Mouse (Mus musculus) mouse trophoblast stem cell (cell line): ENCODE measurements around the gene Rtbdn.

ENCODE experiments used
- in situ Hi-C, 2 experiments: fragments of 300-500 bp; cut with MseI, MboI; formaldehyde crosslinking; loops; 2 replicates in 1 of 2; 3 replicates in 1 of 2; pipeline ENCODE4 v1.15.1; 2025

Rtbdn gene

GRCm38 (mm10) chr8:84956768-84957167 lies 10.0 kb downstream of the Rtbdn start:
- in situ Hi-C loops: loop anchor here in 1 of 2 experiments (5.0 kb wide), 1 partner anchor 34 kb away; no protein-coding TSS in a partner anchor

- in situ Hi-C loops: loop anchor here in 1 of 2 experiments (5.0 kb wide), 1 partner anchor 38 kb away; no protein-coding TSS in a partner anchor
Measured at GRCm38 (mm10) chr8:84959811-84960210, 13.0 kb downstream of the Rtbdn start.

- in situ Hi-C loops: no loop called here
Measured at GRCm38 (mm10) chr8:84963952-84964351, 17.2 kb downstream of the Rtbdn start.

- in situ Hi-C loops: no loop called here
Measured at GRCm38 (mm10) chr8:84965731-84966291, 19.0 kb downstream of the Rtbdn start.

GRCm38 (mm10) chr8:84966603-84967002 lies 19.8 kb downstream of the Rtbdn start:
- in situ Hi-C loops: no loop called here

- in situ Hi-C loops: no loop called here
Measured at GRCm38 (mm10) chr8:84967532-84968304, 20.9 kb downstream of the Rtbdn start.

GRCm38 (mm10) chr8:84968650-84969049 lies 21.9 kb downstream of the Rtbdn start:
- in situ Hi-C loops: no loop called here

GRCm38 (mm10) chr8:84969241-84970134 lies 22.7 kb downstream of the Rtbdn start, which contains the start of the genes Gm49661, Prdx2 and Rnaseh2a:
Gm49661 (minus strand) TSS chr8:84969433.
Prdx2 (plus strand) TSS chr8:84969587.
Rnaseh2a (minus strand) TSS chr8:84969767.
- in situ Hi-C loops: no loop called here

- in situ Hi-C loops: no loop called here
Measured at GRCm38 (mm10) chr8:84970135-84970790, 23.5 kb downstream of the Rtbdn start.

GRCm38 (mm10) chr8:84970913-84971312 lies 24.1 kb downstream of the Rtbdn start:
- in situ Hi-C loops: no loop called here

- in situ Hi-C loops: no loop called here
Measured at GRCm38 (mm10) chr8:84973079-84973478, 26.3 kb downstream of the Rtbdn start.

GRCm38 (mm10) chr8:84973803-84974542 lies 27.2 kb downstream of the Rtbdn start:
- in situ Hi-C loops: no loop called here

- in situ Hi-C loops: no loop called here
Measured at GRCm38 (mm10) chr8:84974543-84975142, 27.9 kb downstream of the Rtbdn start.

GRCm38 (mm10) chr8:84975434-84975833 lies 28.6 kb downstream of the Rtbdn start:
- in situ Hi-C loops: no loop called here

GRCm38 (mm10) chr8:84976031-84976762 lies 29.4 kb downstream of the Rtbdn start:
- in situ Hi-C loops: no loop called here

GRCm38 (mm10) chr8:84976763-84977434 lies 30.1 kb downstream of the Rtbdn start:
- in situ Hi-C loops: no loop called here

- in situ Hi-C loops: no loop called here
Measured at GRCm38 (mm10) chr8:84977435-84978247, 30.9 kb downstream of the Rtbdn start.
